Mouse (Mus musculus): ENCODE data around the gene Ssc4d. TPM values are rescaled to one million over a fixed set of nuclear protein-coding genes. Genes with fewer than 3 reads are reported as not detected.

Gene Ssc4d
- 1 to 10 TPM in 1 of 2 experiments, under 1 TPM in 1; 0.57 to 1.1 TPM for total RNA-seq (2021)
- long read RNA-seq, experiment 1, result 0 reads
- long read RNA-seq, experiment 2, partial matches to known transcripts, result 0 of 3 reads
- long read RNA-seq, experiment 2, other reads (novel, unspliced or antisense), result 2 of 3 reads

- intact Hi-C loops (cut with DNase I), result no loop called here
- no peak for DNase-seq
These were observed at the start of gene Ssc4d for GRCm38 (mm10) chr5:135974365-135974764. Ssc4d (minus strand) TSS chr5:135974531.

DNA sequence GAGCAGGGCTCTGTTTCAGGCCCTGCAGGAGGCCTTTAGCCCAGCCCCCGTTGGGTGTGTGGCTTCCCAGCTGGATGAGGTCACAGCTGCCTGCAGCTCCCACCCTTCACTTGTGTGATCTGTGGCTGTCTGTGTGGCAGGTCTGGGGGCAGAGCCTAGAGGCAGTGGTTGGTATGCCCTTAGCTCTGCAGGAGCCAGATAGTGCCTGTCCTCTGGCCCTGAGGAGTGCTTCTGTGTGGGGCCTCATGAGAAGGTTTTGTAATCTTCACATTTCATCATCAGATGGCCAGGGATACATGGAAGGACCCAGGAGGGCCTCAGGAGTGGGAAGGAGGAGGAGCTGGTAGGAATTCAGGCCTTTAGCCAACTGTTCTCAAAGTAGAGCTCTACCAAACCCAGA, 45.6 kb upstream of the Ssc4d start:
- no peak for DNase-seq

DNA sequence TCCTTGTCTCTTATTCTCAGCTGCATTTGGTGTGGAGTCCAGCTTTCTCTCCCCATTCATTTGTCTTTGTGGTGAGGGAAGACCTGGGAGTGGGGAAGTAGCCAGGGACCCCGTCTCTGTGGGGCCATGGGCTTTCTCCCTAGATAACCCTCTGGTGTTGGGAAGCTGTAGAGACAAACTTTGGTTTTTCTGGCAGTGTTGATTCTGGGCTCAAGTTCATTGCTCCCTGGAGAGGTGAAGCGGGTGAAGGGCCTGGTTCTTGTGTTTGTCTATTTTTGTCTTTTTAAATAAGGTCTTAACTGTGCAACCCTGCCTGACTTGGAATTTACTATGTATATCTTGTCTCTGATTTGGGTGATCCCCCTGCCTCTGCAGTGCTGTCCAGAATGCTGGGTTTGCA, 44.4 kb upstream of the Ssc4d start:
- intact Hi-C loops (cut with DNase I), result no loop called here
- DNase-seq, result no peak

More for the DNA sequence above, 45.6 kb upstream of the Ssc4d start:
- intact Hi-C loops (cut with DNase I), result loop anchor here (5.0 kb wide), 1 partner anchor 38 kb away; the partner anchor contains the start of gene Zp3

GRCm38 (mm10) chr5:136017262-136017661, 42.9 kb upstream of the Ssc4d start:
- DNase-seq, result peak in 1 of 2 experiments; percentile 37
- intact Hi-C loops (cut with DNase I), result no loop called here

GRCm38 (mm10) chr5:136016014-136016876, 41.9 kb upstream of the Ssc4d start:
- intact Hi-C loops (cut with DNase I), result no loop called here
- DNase-seq, result no peak

GRCm38 (mm10) chr5:136015586-136015985, 41.3 kb upstream of the Ssc4d start:
- no peak for DNase-seq
- intact Hi-C loops (cut with DNase I), result no loop called here

GRCm38 (mm10) chr5:136014877-136015276, 40.5 kb upstream of the Ssc4d start:
- intact Hi-C loops (cut with DNase I), result no loop called here
- peak in 1 of 2 experiments; percentile 13 for DNase-seq

DNA sequence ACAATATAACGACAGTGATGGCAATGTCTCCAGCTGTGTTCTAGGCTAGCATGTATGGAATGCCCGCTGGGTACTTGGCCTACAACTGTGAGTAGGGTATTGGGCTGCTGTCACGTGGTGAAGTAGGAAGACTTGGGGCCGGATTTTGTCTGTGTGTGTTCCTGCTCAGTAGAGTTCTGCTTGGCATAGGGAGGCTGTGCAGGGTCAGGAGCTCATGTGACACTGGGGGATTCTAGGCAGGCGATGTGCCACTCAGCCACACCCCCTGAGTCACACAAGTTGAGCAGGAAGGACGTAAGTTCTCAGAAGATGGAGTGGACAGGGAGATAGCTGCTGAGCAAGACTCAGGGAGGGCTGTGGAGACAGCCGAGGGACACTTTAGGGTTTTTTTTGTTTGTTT, 33.4 kb upstream of the Ssc4d start:
- no peak for DNase-seq

DNA sequence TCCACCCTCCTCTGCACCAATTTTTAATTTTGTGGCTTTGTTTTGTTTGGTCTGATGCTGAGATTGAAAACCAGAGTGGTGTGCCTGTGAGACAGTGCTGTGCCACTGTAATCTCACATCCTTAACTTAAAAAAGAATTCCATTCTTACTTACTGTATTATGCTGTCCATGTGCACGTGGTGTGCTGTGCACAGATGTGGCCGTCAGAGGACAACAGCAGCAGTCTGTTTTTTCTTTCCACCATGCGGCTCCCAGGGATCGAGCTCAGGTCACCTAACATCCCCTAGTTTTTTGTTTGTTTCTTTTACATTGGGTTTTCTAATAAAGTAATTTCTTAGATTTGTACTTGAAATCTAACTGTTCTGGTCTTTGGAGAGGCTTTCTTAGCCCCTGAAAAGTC, 30.2 kb upstream of the Ssc4d start:
- DNase-seq, result no peak
- intact Hi-C loops (cut with DNase I), result no loop called here

More for the DNA sequence above, 33.4 kb upstream of the Ssc4d start:
- intact Hi-C loops (cut with DNase I), result no loop called here

DNA sequence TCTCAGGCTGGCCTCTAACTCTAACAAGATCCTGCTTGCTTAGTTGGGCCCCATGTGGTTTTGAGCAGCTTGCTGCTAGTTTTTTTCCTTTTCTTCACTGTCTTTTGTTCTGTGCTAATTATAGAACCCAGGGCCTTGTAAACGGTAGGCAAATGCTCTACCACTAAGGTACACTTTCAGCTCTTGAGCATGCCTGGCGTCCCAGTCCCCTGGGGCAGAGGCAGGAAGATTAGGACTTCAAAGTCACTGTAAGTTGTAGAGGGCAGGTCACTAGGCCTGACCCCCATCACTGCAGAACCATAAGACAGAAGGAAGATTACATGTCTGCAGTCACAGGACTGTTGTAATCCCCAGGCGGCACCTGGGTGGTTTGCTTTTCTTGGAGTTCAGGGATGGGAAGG, 28.4 kb upstream of the Ssc4d start:
- no peak for DNase-seq
- intact Hi-C loops (cut with DNase I), result no loop called here

- DNase-seq, result no peak
- intact Hi-C loops (cut with DNase I), result no loop called here
These were observed 28.0 kb upstream of the Ssc4d start for GRCm38 (mm10) chr5:136002325-136002724.

DNA sequence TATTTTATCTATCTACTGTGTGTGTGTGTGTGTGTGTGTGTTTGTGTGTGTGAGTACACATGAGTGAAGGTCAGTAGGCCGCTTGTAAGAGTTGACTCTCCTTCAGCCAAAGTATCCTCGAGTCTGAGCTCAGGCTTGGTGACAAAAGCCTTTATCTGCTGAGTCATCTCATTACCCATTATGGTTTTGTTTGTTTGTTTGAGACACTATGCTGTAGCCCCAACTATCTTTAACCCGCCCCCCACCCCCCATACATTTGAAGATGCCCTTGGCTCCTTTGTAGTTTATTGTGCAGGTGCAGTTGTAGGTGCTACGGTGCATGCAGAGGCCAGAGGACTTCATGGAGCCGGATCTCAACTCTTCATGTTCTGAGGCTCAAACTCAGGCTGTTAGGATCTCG, 26.9 kb upstream of the Ssc4d start:
- intact Hi-C loops (cut with DNase I), result no loop called here
- no peak for DNase-seq

GRCm38 (mm10) chr5:135996162-135996561, 21.8 kb upstream of the Ssc4d start:
- DNase-seq, result no peak
- intact Hi-C loops (cut with DNase I), result no loop called here

GRCm38 (mm10) chr5:135994725-135995687, 20.7 kb upstream of the Ssc4d start, which contains the start of gene Dtx2:
Dtx2 (plus strand) TSS chr5:135994800.
- intact Hi-C loops (cut with DNase I), result no loop called here
- peak; percentile 81 to 84 for DNase-seq

DNA sequence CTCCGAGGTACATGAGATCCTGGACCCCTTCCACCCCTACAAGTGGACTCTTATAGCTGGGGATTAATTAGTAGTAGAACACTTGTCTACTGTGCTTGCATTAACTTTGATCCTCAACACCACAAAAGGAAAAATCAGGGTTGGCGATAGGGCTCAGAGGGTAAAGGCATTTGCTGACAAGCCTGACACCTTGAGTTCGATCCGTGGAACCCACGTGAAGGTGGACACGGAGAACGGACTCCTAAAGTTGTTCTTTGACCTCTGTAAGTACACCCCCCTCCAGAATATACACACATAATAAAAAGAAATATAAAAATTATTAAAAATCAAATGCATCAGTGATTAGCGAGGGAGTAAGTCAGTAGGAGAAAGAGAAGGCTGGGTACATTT, 20.0 kb upstream of the Ssc4d start:
- DNase-seq, result no peak
- intact Hi-C loops (cut with DNase I), result no loop called here

DNA sequence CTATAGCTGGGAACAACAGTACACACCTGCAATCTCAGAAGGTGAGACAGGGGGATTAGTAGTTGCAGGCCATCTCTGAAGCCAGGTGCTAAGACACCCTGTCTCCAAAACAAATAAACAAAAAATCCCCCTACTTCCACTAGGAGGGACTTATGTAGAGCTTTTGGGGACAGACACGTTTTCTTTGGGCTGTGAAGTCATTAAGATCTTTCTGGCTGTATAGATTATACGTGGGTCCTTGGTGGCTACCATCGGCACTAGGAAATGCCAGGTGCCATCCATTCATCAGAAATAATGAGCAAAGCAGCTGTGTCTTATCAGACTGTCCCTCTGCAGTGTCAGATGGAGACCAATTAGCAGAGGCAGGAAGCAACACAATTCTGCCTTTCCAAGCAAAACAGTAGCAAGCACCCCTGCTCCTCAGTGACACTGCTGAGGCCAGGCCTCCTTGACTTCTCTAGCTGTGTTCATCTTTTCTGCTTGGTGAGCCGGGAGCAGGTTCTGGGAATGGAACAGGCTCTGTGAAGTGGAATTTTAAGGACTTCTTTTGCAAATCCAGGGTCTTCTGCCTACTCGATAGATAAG, 19.1 kb upstream of the Ssc4d start:
- DNase-seq, result no peak
- intact Hi-C loops (cut with DNase I), result no loop called here

DNA sequence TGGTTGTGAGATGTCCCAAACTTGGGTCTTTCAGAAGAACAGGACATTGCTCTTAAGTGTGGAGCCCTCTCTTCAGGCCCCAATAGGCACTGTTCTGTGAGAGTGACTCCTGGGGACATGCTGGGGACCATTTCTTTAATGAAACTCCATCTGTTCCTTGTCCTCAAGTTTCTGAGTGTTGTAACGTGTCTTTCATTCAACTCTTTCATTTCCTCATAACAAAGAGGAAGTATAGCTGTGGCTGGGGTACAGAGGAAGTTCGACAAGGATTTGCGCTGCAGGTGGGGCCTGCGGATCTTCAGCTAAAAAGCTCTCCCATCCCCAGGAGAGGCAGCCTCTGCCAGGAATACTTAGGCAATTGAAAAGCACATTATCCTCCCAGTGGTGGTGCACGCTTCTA, 16.3 kb upstream of the Ssc4d start:
- intact Hi-C loops (cut with DNase I), result no loop called here

GRCm38 (mm10) chr5:135987248-135987647, 12.9 kb upstream of the Ssc4d start:
- intact Hi-C loops (cut with DNase I), result no loop called here

More for the DNA sequence above, 16.3 kb upstream of the Ssc4d start:
- DNase-seq, result no peak

DNA sequence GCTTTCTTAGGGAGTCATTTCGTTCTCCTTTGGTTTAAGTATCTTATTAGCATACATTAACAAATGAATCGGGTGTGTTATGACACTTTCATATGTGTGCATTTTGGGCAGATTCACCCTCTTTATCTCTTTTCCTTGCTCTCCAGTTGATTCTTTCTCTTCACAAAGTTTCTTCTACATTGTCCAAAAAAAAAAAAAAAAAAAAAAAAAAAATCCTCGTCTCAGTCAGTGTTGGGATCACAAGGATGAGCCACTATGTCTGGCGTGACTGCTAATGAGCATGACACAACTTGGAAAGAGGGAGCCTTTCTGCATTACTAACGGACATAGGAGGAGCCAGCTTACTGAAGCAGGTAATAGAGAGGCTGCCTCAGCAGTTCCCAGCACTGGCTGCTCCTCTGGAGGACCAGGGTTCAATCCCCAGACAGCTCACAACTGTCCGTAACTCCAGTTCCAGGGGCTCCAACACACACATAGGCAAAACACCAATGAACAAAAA, 10.3 kb upstream of the Ssc4d start:
- DNase-seq, result no peak
- intact Hi-C loops (cut with DNase I), result loop anchor here (5.0 kb wide), 2 partner anchors 38 to 58 kb away; no protein-coding TSS in a partner anchor

More at GRCm38 (mm10) chr5:135987248-135987647, 12.9 kb upstream of the Ssc4d start:
- no peak for DNase-seq

GRCm38 (mm10) chr5:135982398-135982797, 8.1 kb upstream of the Ssc4d start:
- intact Hi-C loops (cut with DNase I), result loop anchor here (5.0 kb wide), 2 partner anchors 40 to 60 kb away; no protein-coding TSS in a partner anchor
- peak; percentile 53 to 75 for DNase-seq

All from gastrocnemius, postnatal 36 days (tissue).